8 mouse cellular contexts compared by ENCODE assay signal in the genomic region with DNA sequence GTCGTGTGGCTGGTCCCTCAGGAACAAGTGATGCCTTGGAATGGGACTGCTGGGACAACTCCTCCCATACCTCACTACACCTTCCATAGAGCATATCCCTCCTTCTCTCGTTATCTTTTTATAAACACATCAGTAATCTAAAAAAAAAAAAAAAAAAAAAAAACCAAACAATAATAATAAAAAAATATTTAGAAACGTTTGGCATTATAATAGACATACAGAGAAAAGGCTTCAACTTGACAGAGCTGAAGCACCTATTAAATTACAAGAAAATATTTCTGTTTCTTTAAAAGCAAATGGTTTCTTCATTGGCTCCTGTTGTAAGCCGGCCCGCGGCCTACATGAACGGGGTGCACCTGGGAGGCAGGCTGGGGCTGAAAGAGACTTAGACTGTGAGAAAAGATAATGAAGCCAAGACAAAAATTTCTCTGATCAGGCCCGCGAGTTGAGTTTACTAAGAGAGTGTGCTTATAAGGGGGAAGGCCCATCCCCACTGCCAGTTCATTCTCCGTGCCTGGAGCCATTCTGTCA. TPM values are rescaled to one million over a fixed set of nuclear protein-coding genes. Genes with fewer than 3 reads are reported as not detected.
A peak's percentile ranks its signal among the peaks of the same experiment; 100 is the strongest.
DNase-seq lines count a peak whose midpoint lies in the region; ATAC-seq and TF ChIP-seq lines count a peak whose summit lies in the region.
"Had no signal": no experiment of that assay in that cellular context is flagged by ENCODE, and none has a peak within 500 bp of the region (broad histone marks: within the 10 kb centered on the region; RNA-seq: fewer than 3 reads in every experiment).

No protein-coding gene starts in this region.

- no peak for DNase-seq in kidney, postnatal 0 days (ENCODE audit: low spot score)
- no peak for DNase-seq in kidney, postnatal 36 days
- DNase-seq in left cerebral cortex, postnatal 10 days (ENCODE audit: extremely low spot score in 1 of 2, low spot score in 2 of 2), result no peak

- H3K36me3 ChIP-seq in kidney, postnatal 0 days (ENCODE audit: insufficient read depth, low read length), result no peaks in the 10 kb centered on the region
- no peaks in the 10 kb centered on the region for H3K36me3 ChIP-seq in hindbrain, embryonic 13.5 days
- no peaks in the 10 kb centered on the region for H3K36me3 ChIP-seq in midbrain, embryonic 13.5 days

- H3K4me1 ChIP-seq in kidney, postnatal 0 days (replicated peaks; ENCODE audit: insufficient read depth, low read length), result 0 out of 2 replicates have a peak, but pooled peaks cover 7% of the 10 kb centered on the region
- H3K4me1 ChIP-seq in bone marrow, adult 2 months (ENCODE audit: control insufficient read depth, insufficient read depth, low read length), result peaks cover 6% of the 10 kb centered on the region; the same call in 1 of the 2 replicates
- 0 out of 2 replicates have a peak, but pooled peaks cover 3% of the 10 kb centered on the region for H3K4me1 ChIP-seq in hindbrain, embryonic 13.5 days (replicated peaks)
- peaks cover 9% of the 10 kb centered on the region; the same call in 1 of the 2 replicates for H3K4me1 ChIP-seq in midbrain, embryonic 13.5 days (replicated peaks)

- TF ChIP-seq CTCF in kidney, postnatal 0 days (IDR thresholded peaks at IDR 0.05; ENCODE audit: low read depth), result no peak
- TF ChIP-seq CTCF in bone marrow, adult 2 months (IDR thresholded peaks at IDR 0.05; ENCODE audit: control insufficient read depth, insufficient read depth, low read length), result no peak

- 0 out of 2 replicates have a peak overlapping the region, but pooled peaks have one; percentile 5 for H3K9ac ChIP-seq in kidney, postnatal 0 days (ENCODE audit: low read depth, low read length)
- H3K9ac ChIP-seq in hindbrain, embryonic 13.5 days, result 0 out of 2 replicates have a peak overlapping the region, but pooled peaks have one; percentile 35
- H3K9ac ChIP-seq in midbrain, embryonic 13.5 days (replicated peaks), result no peak overlapping the region

- intact Hi-C loops in left cerebral cortex, postnatal 10 days (cut with DNase I), result no loop called here

- H3K4me2 ChIP-seq in kidney, postnatal 0 days (ENCODE audit: low read length), result peak overlapping the region; percentile 53
- H3K4me2 ChIP-seq in hindbrain, embryonic 13.5 days, result peak overlapping the region; percentile 31
- peak overlapping the region; percentile 23; the same call in 1 of the 2 replicates for H3K4me2 ChIP-seq in midbrain, embryonic 13.5 days (replicated peaks)

- peak overlapping the region; percentile 29 for H3K4me3 ChIP-seq in kidney, postnatal 0 days (replicated peaks; ENCODE audit: low read depth, low read length)
- peak overlapping the region; percentile 64 for H3K4me3 ChIP-seq in bone marrow, adult 2 months (replicated peaks; ENCODE audit: control insufficient read depth, low read depth, low read length)
- peak overlapping the region; percentile 10; the same call in 1 of the 2 replicates for H3K4me3 ChIP-seq in hindbrain, embryonic 13.5 days
- no peak overlapping the region for H3K4me3 ChIP-seq in midbrain, embryonic 13.5 days (replicated peaks)
- H3K4me3 ChIP-seq: myocyte had no signal

- peak overlapping the region; percentile 21; the same call in 1 of the 2 replicates for H3K27ac ChIP-seq in kidney, postnatal 0 days
- peak overlapping the region; percentile 75 for H3K27ac ChIP-seq in bone marrow, adult 2 months (ENCODE audit: control insufficient read depth, insufficient read depth, low read depth, low read length, poor library complexity)
- no peak overlapping the region for H3K27ac ChIP-seq in hindbrain, embryonic 13.5 days
- H3K27ac ChIP-seq in midbrain, embryonic 13.5 days, result no peak overlapping the region

- H3K27me3 ChIP-seq in kidney, postnatal 0 days (ENCODE audit: insufficient read depth, low read length), result no peaks in the 10 kb centered on the region
- no peaks in the 10 kb centered on the region for H3K27me3 ChIP-seq in hindbrain, embryonic 13.5 days
- no peaks in the 10 kb centered on the region for H3K27me3 ChIP-seq in midbrain, embryonic 13.5 days

- no peak for ATAC-seq in kidney, postnatal 0 days (replicated peaks; ENCODE audit: low FRiP score, low read depth)
- no peak for ATAC-seq in hindbrain, embryonic 13.5 days (ENCODE audit: low FRiP score)
- no peak for ATAC-seq in midbrain, embryonic 13.5 days
- ATAC-seq in monocyte, adult 5-6 weeks (replicated peaks; ENCODE audit: insufficient number of reproducible peaks, low FRiP score, low TSS enrichment, poor library complexity, severe bottlenecking), result no peak

- 56% methylated on average over 10 of the region's 10 CpGs for WGBS in kidney, postnatal 0 days
- 25% methylated on average over 10 of the region's 10 CpGs for WGBS in bone marrow, adult 2 months
- 48% methylated on average over 10 of the region's 10 CpGs for WGBS in hindbrain, embryonic 13.5 days
- 48% methylated on average over 10 of the region's 10 CpGs for WGBS in midbrain, embryonic 13.5 days

- TF ChIP-seq POLR2A in bone marrow, adult 2 months (IDR thresholded peaks at IDR 0.05; ENCODE audit: borderline replicate concordance, control insufficient read depth, low read depth, low read length), result no peak

- H3K9me3 ChIP-seq in kidney, postnatal 0 days (replicated peaks; ENCODE audit: low read length), result no peaks in the 10 kb centered on the region
- no peaks in the 10 kb centered on the region for H3K9me3 ChIP-seq in hindbrain, embryonic 13.5 days
- no peaks in the 10 kb centered on the region for H3K9me3 ChIP-seq in midbrain, embryonic 13.5 days

RNA-seq across cellular contexts. Expression of a gene that starts 0.5 kb away (rescaled TPM):
- polyA plus RNA-seq in kidney, postnatal 0 days (2015; fragmentation: Nextera tagmentation; extraction: Ambion mirVana), result 13.7 and 15.2 TPM in 2 replicates
- polyA plus RNA-seq in bone marrow, adult 2 months (2011; ENCODE audit: insufficient read depth, insufficient read length, low replicate concordance, missing spikeins), result 13.5 and 26.0 TPM in 2 replicates
- 2.9 and 3.6 TPM in 2 replicates for polyA plus RNA-seq in hindbrain, embryonic 13.5 days (2015; fragmentation: Nextera tagmentation; extraction: Ambion mirVana)
- polyA plus RNA-seq in midbrain, embryonic 13.5 days (2015; fragmentation: Nextera tagmentation; extraction: Ambion mirVana), result 1.0 and 2.2 TPM in 2 replicates
- 1 to 10 TPM; 1.2 to 1.4 TPM for total RNA-seq in left cerebral cortex, postnatal 10 days (2021)
- total RNA-seq in monocyte, adult 5-6 weeks (2017), result 104 to 288 TPM (median 141 TPM) in 3 replicates

RNA-seq across cellular contexts. Expression of a gene that starts 8.9 kb away (rescaled TPM):
- 71.3 and 75.4 TPM in 2 replicates for polyA plus RNA-seq in kidney, postnatal 0 days (2015; fragmentation: Nextera tagmentation; extraction: Ambion mirVana)
- polyA plus RNA-seq in bone marrow, adult 2 months (2011; ENCODE audit: insufficient read depth, insufficient read length, low replicate concordance, missing spikeins), result 20.7 and 41.0 TPM in 2 replicates
- 1.7 and 2.2 TPM in 2 replicates for polyA plus RNA-seq in hindbrain, embryonic 13.5 days (2015; fragmentation: Nextera tagmentation; extraction: Ambion mirVana)
- 1.2 and 2.1 TPM in 2 replicates for polyA plus RNA-seq in midbrain, embryonic 13.5 days (2015; fragmentation: Nextera tagmentation; extraction: Ambion mirVana)
- under 1 TPM; 0.55 to 0.66 TPM for total RNA-seq in left cerebral cortex, postnatal 10 days (2021)
- 697 to 2,222 TPM (median 742 TPM) in 3 replicates for total RNA-seq in monocyte, adult 5-6 weeks (2017)
- polyA plus RNA-seq: myocyte had no signal

RNA-seq across cellular contexts. Expression of a gene that starts 28.4 kb away (rescaled TPM):
- polyA plus RNA-seq in kidney, postnatal 0 days (2015; fragmentation: Nextera tagmentation; extraction: Ambion mirVana), result 4.2 and 4.5 TPM in 2 replicates
- polyA plus RNA-seq in bone marrow, adult 2 months (2011; ENCODE audit: insufficient read depth, insufficient read length, low replicate concordance, missing spikeins), result 8.3 and 15.1 TPM in 2 replicates
- polyA plus RNA-seq in hindbrain, embryonic 13.5 days (2015; fragmentation: Nextera tagmentation; extraction: Ambion mirVana), result 0.47 and 0.85 TPM in 2 replicates
- polyA plus RNA-seq in midbrain, embryonic 13.5 days (2015; fragmentation: Nextera tagmentation; extraction: Ambion mirVana), result 0.46 and 0.53 TPM in 2 replicates
- 1 to 10 TPM; 1.3 to 1.8 TPM for total RNA-seq in left cerebral cortex, postnatal 10 days (2021)
- 132 to 417 TPM (median 134 TPM) in 3 replicates for total RNA-seq in monocyte, adult 5-6 weeks (2017)

RNA-seq across cellular contexts. Expression of a gene that starts 32.6 kb away (rescaled TPM):
- polyA plus RNA-seq in kidney, postnatal 0 days (2015; fragmentation: Nextera tagmentation; extraction: Ambion mirVana), result 60.1 and 60.6 TPM in 2 replicates
- 45.1 and 77.9 TPM in 2 replicates for polyA plus RNA-seq in bone marrow, adult 2 months (2011; ENCODE audit: insufficient read depth, insufficient read length, low replicate concordance, missing spikeins)
- polyA plus RNA-seq in hindbrain, embryonic 13.5 days (2015; fragmentation: Nextera tagmentation; extraction: Ambion mirVana), result 7.8 and 8.8 TPM in 2 replicates
- 5.4 and 7.0 TPM in 2 replicates for polyA plus RNA-seq in midbrain, embryonic 13.5 days (2015; fragmentation: Nextera tagmentation; extraction: Ambion mirVana)
- 1 to 10 TPM; 6.5 to 7.0 TPM for total RNA-seq in left cerebral cortex, postnatal 10 days (2021)
- 355 to 968 TPM (median 415 TPM) in 3 replicates for total RNA-seq in monocyte, adult 5-6 weeks (2017)
- polyA plus RNA-seq: myocyte had no signal

RNA-seq across cellular contexts. Expression of a gene that starts 42.9 kb away (rescaled TPM):
- 2.7 and 3.2 TPM in 2 replicates for polyA plus RNA-seq in kidney, postnatal 0 days (2015; fragmentation: Nextera tagmentation; extraction: Ambion mirVana)
- 15.2 TPM in 1 of 2 replicates, not detected in the other for polyA plus RNA-seq in bone marrow, adult 2 months (2011; ENCODE audit: insufficient read depth, insufficient read length, low replicate concordance, missing spikeins)
- 0.79 TPM in 1 of 2 replicates, not detected in the other for polyA plus RNA-seq in hindbrain, embryonic 13.5 days (2015; fragmentation: Nextera tagmentation; extraction: Ambion mirVana)
- polyA plus RNA-seq in midbrain, embryonic 13.5 days (2015; fragmentation: Nextera tagmentation; extraction: Ambion mirVana), result not detected in 2 replicates
- total RNA-seq in left cerebral cortex, postnatal 10 days (2021), result not detected
- 17.6 to 57.0 TPM (median 34.4 TPM) in 3 replicates for total RNA-seq in monocyte, adult 5-6 weeks (2017)
- polyA plus RNA-seq: myocyte had no signal

Comparison
In these comparisons a context has a peak if more than half of its experiments do, and no peak if none do; other contexts are left out.
1. H3K27ac ChIP-seq: peak in kidney, postnatal 0 days (single experiment) and bone marrow, adult 2 months (single experiment); none in hindbrain, embryonic 13.5 days (single experiment) and midbrain, embryonic 13.5 days (single experiment).
2. Peak in every context shown above with its lines, with median percentiles within 50 percentile points of each other: H3K4me2 ChIP-seq.